Mouse (Mus musculus): Measurements from ENCODE around the gene Bves. TPM values are rescaled to one million over a fixed set of nuclear protein-coding genes. Genes with fewer than 3 reads are reported as not detected.
"Not testable (repeated sequence)": the region's sequence is repeated elsewhere in the genome, so short reads cannot be mapped to it uniquely, and the experiment has no call there.

The Bves gene
- total and polyA plus RNA-seq, 2 experiments from 2014 or later: 1.1 to 2.0 TPM

GRCm38 (mm10) chr10:45345217-45345616 is 9.6 kb downstream of the Bves start:
- no peak overlapping the region for H3K27ac ChIP-seq
- no peak for TF ChIP-seq CTCF (IDR thresholded peaks at IDR 0.05; ENCODE audit: low read depth)
- H3K4me3 ChIP-seq (ENCODE audit: low read length): no peak overlapping the region
- no peaks in the 10 kb centered on the region for H3K27me3 ChIP-seq (ENCODE audit: insufficient read depth, low read length)
- no peak overlapping the region for H3K9ac ChIP-seq (replicated peaks; ENCODE audit: low read length)
- DNase-seq (ENCODE audit: low spot score) (no peak), ATAC-seq (no peak)
- no peaks in the 10 kb centered on the region for H3K4me1 ChIP-seq (ENCODE audit: insufficient read depth, low read length)
- WGBS: 67% methylated on average over 9 of the region's 9 CpGs
- no peak overlapping the region for H3K4me2 ChIP-seq (ENCODE audit: low read depth, low read length)
- H3K36me3 ChIP-seq (ENCODE audit: insufficient read depth, low read length): no peaks in the 10 kb centered on the region
- no peaks in the 10 kb centered on the region for H3K9me3 ChIP-seq (ENCODE audit: low read length)

GRCm38 (mm10) chr10:45348143-45348542 is 12.6 kb downstream of the Bves start:
- not testable (repeated sequence) for H3K27me3 ChIP-seq (ENCODE audit: insufficient read depth, low read length); H3K4me3 ChIP-seq (ENCODE audit: low read length); H3K9me3 ChIP-seq (ENCODE audit: low read length); H3K36me3 ChIP-seq (ENCODE audit: insufficient read depth, low read length); ATAC-seq; H3K4me2 ChIP-seq (ENCODE audit: low read depth, low read length); H3K27ac ChIP-seq; H3K4me1 ChIP-seq (ENCODE audit: insufficient read depth, low read length); DNase-seq (ENCODE audit: low spot score); H3K9ac ChIP-seq (replicated peaks; ENCODE audit: low read length)
- peak; percentile 24 for TF ChIP-seq CTCF (IDR thresholded peaks at IDR 0.05; ENCODE audit: low read depth)
- 87% methylated on average over 3 of the region's 3 CpGs for WGBS

DNA sequence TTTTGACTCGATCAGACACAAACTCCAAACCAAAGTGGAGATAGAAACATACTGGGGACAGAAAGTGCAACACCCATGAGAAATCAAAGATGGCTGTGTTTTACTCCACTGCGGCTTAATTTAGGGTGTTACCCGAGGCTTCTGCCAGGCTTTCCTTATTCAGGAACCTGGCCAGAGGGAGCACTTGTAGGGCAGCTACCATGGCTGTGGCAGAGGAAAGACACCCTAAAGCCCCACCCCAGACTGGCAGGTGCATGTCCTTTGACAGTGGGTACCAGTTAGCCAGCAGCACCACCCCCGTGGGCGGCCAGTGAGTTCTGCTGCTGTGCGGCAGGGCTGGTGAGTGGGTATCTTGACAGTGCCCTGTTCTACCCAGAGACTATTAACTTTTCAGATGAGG is 20.5 kb downstream of the Bves start:
- ATAC-seq: no peak
- H3K36me3 ChIP-seq (ENCODE audit: insufficient read depth, low read length): no peaks in the 10 kb centered on the region
- H3K4me3 ChIP-seq (ENCODE audit: low read length): no peak overlapping the region
- H3K9me3 ChIP-seq (ENCODE audit: low read length): no peaks in the 10 kb centered on the region
- WGBS: 95% methylated on average over 6 of the region's 6 CpGs
- H3K4me1 ChIP-seq (ENCODE audit: insufficient read depth, low read length): no peaks in the 10 kb centered on the region
- no peak overlapping the region for H3K4me2 ChIP-seq (ENCODE audit: low read depth, low read length)
- DNase-seq (ENCODE audit: low spot score): no peak
- no peak for TF ChIP-seq CTCF (IDR thresholded peaks at IDR 0.05; ENCODE audit: low read depth)
- H3K9ac ChIP-seq (replicated peaks; ENCODE audit: low read length): no peak overlapping the region
- H3K27me3 ChIP-seq (ENCODE audit: insufficient read depth, low read length): no peaks in the 10 kb centered on the region
- H3K27ac ChIP-seq: no peak overlapping the region

GRCm38 (mm10) chr10:45363396-45363795 is 27.8 kb downstream of the Bves start:
- no peak for DNase-seq (ENCODE audit: low spot score)
- no peaks in the 10 kb centered on the region for H3K4me1 ChIP-seq (ENCODE audit: insufficient read depth, low read length)
- H3K9me3 ChIP-seq (ENCODE audit: low read length): no peaks in the 10 kb centered on the region
- TF ChIP-seq CTCF (IDR thresholded peaks at IDR 0.05; ENCODE audit: low read depth): no peak
- H3K36me3 ChIP-seq (ENCODE audit: insufficient read depth, low read length): no peaks in the 10 kb centered on the region
- H3K4me2 ChIP-seq (ENCODE audit: low read depth, low read length): no peak overlapping the region
- H3K27me3 ChIP-seq (ENCODE audit: insufficient read depth, low read length): no peaks in the 10 kb centered on the region
- H3K4me3 ChIP-seq (ENCODE audit: low read length): no peak overlapping the region
- H3K9ac ChIP-seq (replicated peaks; ENCODE audit: low read length): no peak overlapping the region
- no peak for ATAC-seq
- no peak overlapping the region for H3K27ac ChIP-seq
- WGBS: 58% methylated on average over 5 of the region's 5 CpGs

DNA sequence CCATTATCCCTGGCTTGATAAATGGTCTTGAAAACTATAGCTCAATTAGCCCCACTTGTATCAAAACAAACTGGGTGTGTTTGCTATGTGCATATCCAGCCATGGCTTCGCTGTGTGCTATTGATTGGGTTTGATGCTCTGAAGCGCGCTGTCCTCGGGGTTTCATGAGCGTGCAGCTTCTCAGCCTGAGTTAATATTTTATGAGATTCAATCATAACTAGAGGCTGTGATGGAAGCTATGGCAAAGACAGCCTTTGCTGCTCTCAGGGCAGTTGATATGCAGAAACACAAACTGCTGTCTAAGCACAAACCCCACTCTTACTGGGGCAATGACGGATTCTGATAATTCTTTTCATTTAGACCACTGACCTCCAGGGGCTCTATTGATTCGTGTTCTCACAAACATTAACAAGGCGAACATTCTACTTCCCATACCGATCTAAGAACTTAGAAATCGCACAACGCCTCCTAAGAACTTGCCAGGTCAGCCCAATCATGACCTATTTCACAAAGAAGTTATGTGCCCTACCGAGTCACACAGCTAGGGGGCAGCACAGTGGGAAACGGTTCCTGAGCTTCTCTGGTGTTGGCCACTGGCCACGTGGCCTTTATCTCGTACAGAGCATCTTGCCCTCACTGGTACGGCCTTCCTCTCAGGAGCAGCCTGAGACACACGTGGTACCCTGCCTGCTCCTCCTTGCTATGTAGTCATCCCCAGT is 31.6 kb downstream of the Bves start:
- no peak overlapping the region for H3K27ac ChIP-seq
- H3K4me2 ChIP-seq (ENCODE audit: low read depth, low read length): no peak overlapping the region
- no peak overlapping the region for H3K9ac ChIP-seq (replicated peaks; ENCODE audit: low read length)
- no peak overlapping the region for H3K4me3 ChIP-seq (ENCODE audit: low read length)
- no peaks in the 10 kb centered on the region for H3K9me3 ChIP-seq (ENCODE audit: low read length)
- H3K27me3 ChIP-seq (ENCODE audit: insufficient read depth, low read length): no peaks in the 10 kb centered on the region
- TF ChIP-seq CTCF (IDR thresholded peaks at IDR 0.05; ENCODE audit: low read depth): peak; percentile 56
- WGBS: 85% methylated on average over 17 of the region's 17 CpGs
- H3K36me3 ChIP-seq (ENCODE audit: insufficient read depth, low read length): no peaks in the 10 kb centered on the region
- DNase-seq (ENCODE audit: low spot score): no peak
- no peaks in the 10 kb centered on the region for H3K4me1 ChIP-seq (ENCODE audit: insufficient read depth, low read length)
- ATAC-seq: no peak

GRCm38 (mm10) chr10:45369639-45370038 is 34.1 kb downstream of the Bves start:
- H3K4me1 ChIP-seq (ENCODE audit: insufficient read depth, low read length): no peaks in the 10 kb centered on the region
- DNase-seq (ENCODE audit: low spot score) (no peak), ATAC-seq (no peak)
- H3K36me3 ChIP-seq (ENCODE audit: insufficient read depth, low read length): no peaks in the 10 kb centered on the region
- H3K27ac ChIP-seq: no peak overlapping the region
- H3K27me3 ChIP-seq (ENCODE audit: insufficient read depth, low read length): no peaks in the 10 kb centered on the region
- 87% methylated on average over 3 of the region's 3 CpGs for WGBS
- no peak overlapping the region for H3K9ac ChIP-seq (replicated peaks; ENCODE audit: low read length)
- no peaks in the 10 kb centered on the region for H3K9me3 ChIP-seq (ENCODE audit: low read length)
- no peak for TF ChIP-seq CTCF (IDR thresholded peaks at IDR 0.05; ENCODE audit: low read depth)
- no peak overlapping the region for H3K4me2 ChIP-seq (ENCODE audit: low read depth, low read length)
- no peak overlapping the region for H3K4me3 ChIP-seq (ENCODE audit: low read length)

DNA sequence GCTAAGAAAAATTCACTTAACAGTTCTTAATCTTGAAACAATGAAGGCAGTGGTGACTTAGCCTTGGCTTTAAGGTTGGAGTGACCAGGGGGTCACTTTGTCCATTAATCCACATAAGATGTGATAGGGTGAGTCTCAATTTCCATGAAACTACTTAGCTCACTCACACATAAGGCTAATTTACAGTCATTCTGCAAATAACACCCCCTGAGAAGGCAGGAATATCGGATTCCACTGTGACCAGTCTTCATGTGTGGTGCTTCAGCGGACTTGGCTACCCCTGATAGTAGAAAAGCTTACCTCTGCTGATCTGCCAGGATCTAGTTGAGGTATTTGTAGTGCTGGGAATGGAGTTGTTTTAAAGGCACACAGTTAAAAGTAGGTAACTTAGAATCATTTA is 35.0 kb downstream of the Bves start:
- no peak overlapping the region for H3K4me3 ChIP-seq (ENCODE audit: low read length)
- WGBS: 89% methylated on average over 2 of the region's 2 CpGs
- ATAC-seq (no peak), DNase-seq (ENCODE audit: low spot score) (no peak)
- no peaks in the 10 kb centered on the region for H3K4me1 ChIP-seq (ENCODE audit: insufficient read depth, low read length)
- TF ChIP-seq CTCF (IDR thresholded peaks at IDR 0.05; ENCODE audit: low read depth): no peak
- H3K27me3 ChIP-seq (ENCODE audit: insufficient read depth, low read length): no peaks in the 10 kb centered on the region
- no peaks in the 10 kb centered on the region for H3K9me3 ChIP-seq (ENCODE audit: low read length)
- H3K36me3 ChIP-seq (ENCODE audit: insufficient read depth, low read length): no peaks in the 10 kb centered on the region
- no peak overlapping the region for H3K27ac ChIP-seq
- H3K4me2 ChIP-seq (ENCODE audit: low read depth, low read length): no peak overlapping the region
- no peak overlapping the region for H3K9ac ChIP-seq (replicated peaks; ENCODE audit: low read length)

Data from hindbrain, postnatal 0 days (tissue).